Mouse (Mus musculus): Measurements from ENCODE around the gene Rpl38. TPM values are rescaled to one million over a fixed set of nuclear protein-coding genes. Genes with fewer than 3 reads are reported as not detected.
"Not testable (repeated sequence)": the region's sequence is repeated elsewhere in the genome, so short reads cannot be mapped to it uniquely, and the experiment has no call there.

Gene Rpl38
- polyA plus RNA-seq, 1 experiment from 2014 or later = 885 TPM

DNA sequence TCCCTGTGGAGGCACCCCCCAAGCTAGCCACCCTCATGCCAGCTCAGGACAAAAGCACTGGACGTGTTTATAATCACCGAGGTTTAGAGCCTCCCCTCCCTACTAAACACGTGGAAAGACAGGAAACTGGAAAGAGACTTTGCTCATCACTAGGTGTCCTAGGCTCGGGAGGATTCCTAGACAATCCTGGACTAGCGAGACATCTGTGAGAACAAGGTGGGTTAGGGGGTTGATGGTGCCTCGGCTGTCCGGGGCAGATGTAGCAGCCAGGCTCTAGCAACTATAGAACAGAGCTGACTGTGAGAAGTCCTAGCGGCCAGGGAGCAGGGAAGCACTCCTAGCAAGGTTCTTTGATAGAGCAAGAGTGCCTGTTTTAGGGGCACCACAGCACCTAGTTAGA lies 5.9 kb downstream of the Rpl38 start:
- Histone ChIP-seq H3K36me3 (peaks cover 42% of the 10 kb centered on the region), H3K27ac (peak overlapping the region; percentile 73; the same call in 1 of the 2 replicates), H3K9ac (no peak overlapping the region), H3K4me3 (no peak overlapping the region), H3K9me3 (no peaks in the 10 kb centered on the region), H3K27me3 (peaks cover 16% of the 10 kb centered on the region), H3K4me1 (replicated peaks) (peaks cover 63% of the 10 kb centered on the region), H3K4me2 (no peak overlapping the region)
- 49% methylated on average over 8 of the region's 8 CpGs for WGBS
- ATAC-seq (ENCODE audit: low FRiP score) = no peak

DNA sequence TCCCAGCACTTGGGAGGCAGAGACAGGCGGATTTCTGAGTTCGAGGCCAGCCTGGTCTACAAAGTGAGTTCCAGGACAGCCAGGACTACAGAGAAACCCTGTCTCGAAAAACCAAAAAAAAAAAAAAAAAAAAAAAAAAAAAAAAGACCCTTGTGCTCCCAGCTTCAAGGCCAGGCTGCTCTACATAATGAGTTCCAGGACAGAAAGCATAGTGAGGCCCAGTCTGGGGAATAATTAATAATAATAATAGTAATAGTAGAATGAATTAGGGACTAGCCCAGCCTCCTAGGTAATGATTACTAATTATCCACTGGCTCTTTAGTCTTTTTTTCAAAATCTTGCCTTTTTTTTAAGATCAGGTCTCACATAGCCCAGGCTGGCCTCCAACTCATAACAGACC lies 6.5 kb downstream of the Rpl38 start:
- Histone ChIP-seq H3K9ac (0 out of 2 replicates have a peak overlapping the region, but pooled peaks have one; percentile 77), H3K4me3 (peak overlapping the region; percentile 52; the same call in 1 of the 2 replicates), H3K4me2 (peak overlapping the region; percentile 77), H3K4me1 (replicated peaks) (peaks cover 63% of the 10 kb centered on the region), H3K27me3 (peaks cover 16% of the 10 kb centered on the region), H3K36me3 (peaks cover 42% of the 10 kb centered on the region)
- H3K27ac ChIP-seq; ATAC-seq (ENCODE audit: low FRiP score); H3K9me3 ChIP-seq: not testable (repeated sequence)
- WGBS = 90% methylated on average over 2 of the region's 3 CpGs

DNA sequence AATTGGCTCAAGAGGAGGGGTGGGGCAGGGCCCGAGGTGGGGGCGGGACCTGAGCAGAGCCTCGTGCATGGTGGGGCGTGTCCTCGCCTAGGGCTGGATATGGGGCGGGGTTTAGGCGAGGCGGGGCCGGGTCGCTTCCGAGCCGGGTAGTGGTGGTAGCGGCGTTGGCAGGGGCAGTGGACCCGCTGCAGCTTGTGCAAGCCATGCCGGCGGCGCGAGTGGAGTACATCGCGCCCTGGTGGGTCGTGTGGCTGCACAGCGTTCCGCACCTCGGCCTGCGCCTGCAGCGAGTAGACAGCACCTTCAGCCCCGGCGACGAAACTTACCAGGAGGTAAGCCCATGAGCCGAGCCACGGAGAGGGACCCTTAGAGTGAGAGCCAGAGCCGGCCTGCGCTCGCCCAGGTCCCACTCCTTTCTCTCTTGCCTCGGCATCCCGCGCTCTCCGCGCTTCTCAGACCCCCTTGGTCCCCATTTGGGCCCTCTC lies 7.1 kb downstream of the Rpl38 start, which contains the start of gene Ttyh2:
Ttyh2 (plus strand) TSS at position 91 of the 485 bp plus-strand sequence.
- Histone ChIP-seq H3K27ac (peak within 1 kb of the TSS; percentile 66), H3K4me1 (replicated peaks) (peaks cover 63% of the 10 kb centered on the region), H3K4me3 (peak within 1 kb of the TSS; percentile 52), H3K9me3 (no peaks in the 10 kb centered on the region), H3K36me3 (peaks cover 38% of the 10 kb centered on the region), H3K9ac (peak within 1 kb of the TSS; percentile 77), H3K4me2 (peak within 1 kb of the TSS; percentile 77), H3K27me3 (peaks cover 16% of the 10 kb centered on the region)
- WGBS = 1% methylated on average over 40 of the region's 40 CpGs
- peak; percentile 73 for ATAC-seq (ENCODE audit: low FRiP score)

DNA sequence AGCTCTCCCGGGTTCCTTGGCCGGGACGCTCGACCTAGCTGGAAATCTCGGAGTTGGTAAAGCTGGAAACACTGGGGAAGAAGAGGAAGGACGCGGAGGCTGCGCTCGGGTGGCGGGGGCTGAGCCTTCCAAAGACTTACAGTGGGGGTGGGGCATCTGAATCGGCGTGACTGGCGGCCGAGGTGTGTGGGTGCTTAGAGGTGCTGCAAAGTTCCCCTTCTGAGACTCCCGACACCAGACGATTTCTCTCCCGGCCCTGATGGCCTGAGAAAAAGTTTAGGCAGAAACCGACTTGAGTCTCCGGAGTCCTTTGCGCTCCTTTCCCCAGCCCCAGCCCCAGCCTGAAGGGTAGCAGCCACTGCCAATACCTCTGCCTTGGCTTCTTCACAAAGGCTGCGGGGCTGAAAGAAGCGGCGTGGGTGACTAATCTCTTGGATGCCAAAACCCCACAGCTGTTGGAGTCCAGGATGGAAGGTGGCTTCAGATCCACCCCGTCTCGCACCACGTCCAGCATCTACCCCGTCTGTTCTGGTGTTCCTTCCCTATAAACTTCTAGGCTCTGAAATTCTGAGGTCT lies 7.6 kb downstream of the Rpl38 start:
- peaks cover 33% of the 10 kb centered on the region for H3K36me3 ChIP-seq
- peak overlapping the region; percentile 66 for H3K27ac ChIP-seq
- H3K4me2 ChIP-seq = peak overlapping the region; percentile 77
- H3K27me3 ChIP-seq = peaks cover 16% of the 10 kb centered on the region
- peaks cover 63% of the 10 kb centered on the region for H3K4me1 ChIP-seq (replicated peaks)
- H3K9ac ChIP-seq = peak overlapping the region; percentile 77
- H3K4me3 ChIP-seq = peak overlapping the region; percentile 52
- 3% methylated on average over 27 of the region's 27 CpGs for WGBS
- no peaks in the 10 kb centered on the region for H3K9me3 ChIP-seq
- ATAC-seq (ENCODE audit: low FRiP score) = peak; percentile 12; the same call in 1 of the 2 replicates

DNA sequence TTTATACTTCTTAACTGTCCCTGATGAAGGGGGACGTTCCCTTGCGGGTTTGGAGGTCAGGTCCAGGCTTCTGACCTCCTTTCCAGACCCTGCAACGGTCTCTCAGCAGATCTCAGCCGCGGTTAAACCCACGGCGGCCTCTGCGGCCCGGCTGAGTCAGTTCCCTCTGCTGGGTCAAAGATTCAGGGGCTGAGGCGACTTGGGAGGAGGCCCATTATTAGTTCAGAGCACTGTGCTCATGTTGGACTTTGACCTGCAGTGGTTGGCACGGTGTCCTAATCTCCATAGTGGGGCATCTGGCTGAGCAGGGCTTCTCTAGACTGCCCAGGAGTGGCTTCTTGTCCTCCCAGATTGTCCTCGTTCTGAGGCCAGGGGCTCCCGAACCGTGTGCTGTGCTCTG lies 8.1 kb downstream of the Rpl38 start:
- H3K27ac ChIP-seq = peak overlapping the region; percentile 41
- peak overlapping the region; percentile 77 for H3K9ac ChIP-seq
- peak overlapping the region; percentile 52 for H3K4me3 ChIP-seq
- peaks cover 58% of the 10 kb centered on the region for H3K4me1 ChIP-seq (replicated peaks)
- no peak for ATAC-seq (ENCODE audit: low FRiP score)
- WGBS = 6% methylated on average over 14 of the region's 14 CpGs
- H3K4me2 ChIP-seq = peak overlapping the region; percentile 77
- no peaks in the 10 kb centered on the region for H3K9me3 ChIP-seq
- peaks cover 16% of the 10 kb centered on the region for H3K27me3 ChIP-seq
- H3K36me3 ChIP-seq = peaks cover 28% of the 10 kb centered on the region

DNA sequence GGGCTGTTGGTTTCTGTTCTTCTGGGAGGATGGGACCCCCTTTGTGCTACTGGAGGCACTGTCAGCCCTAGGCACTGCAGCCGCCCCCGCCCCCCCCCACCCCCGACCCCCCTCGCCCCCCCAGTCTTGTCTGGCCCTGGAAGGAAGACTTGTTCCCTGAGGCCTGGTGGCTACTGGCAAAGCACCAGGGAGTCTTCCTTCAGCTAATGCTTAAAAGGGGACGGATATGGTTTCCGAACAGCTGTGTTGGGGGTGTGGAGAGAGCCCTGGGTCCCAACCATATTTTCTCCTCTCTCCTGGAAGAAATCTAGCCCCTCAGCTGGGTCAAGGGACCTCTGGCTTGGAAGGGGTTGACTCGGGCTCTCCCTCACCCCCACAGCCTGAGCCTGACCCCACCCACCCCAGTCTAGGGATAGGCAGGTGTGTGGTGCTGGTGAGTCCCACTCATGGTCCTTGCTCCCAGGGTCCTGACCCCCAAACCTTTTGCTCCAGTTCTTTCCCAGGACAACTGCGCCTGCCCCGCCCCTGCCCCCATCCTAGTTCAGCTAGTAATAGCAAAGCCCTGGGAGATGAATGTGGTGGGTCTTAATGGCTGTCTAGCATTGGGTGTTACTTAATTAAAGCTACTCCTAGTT lies 8.7 kb downstream of the Rpl38 start:
- Histone ChIP-seq H3K9ac (peak overlapping the region; percentile 77), H3K27ac (no peak overlapping the region), H3K4me3 (peak overlapping the region; percentile 52), H3K36me3 (peaks cover 22% of the 10 kb centered on the region), H3K9me3 (no peaks in the 10 kb centered on the region), H3K4me2 (peak overlapping the region; percentile 77), H3K27me3 (peaks cover 16% of the 10 kb centered on the region), H3K4me1 (replicated peaks) (peaks cover 58% of the 10 kb centered on the region)
- no peak for ATAC-seq (ENCODE audit: low FRiP score)
- WGBS = 49% methylated on average over 8 of the region's 9 CpGs

DNA sequence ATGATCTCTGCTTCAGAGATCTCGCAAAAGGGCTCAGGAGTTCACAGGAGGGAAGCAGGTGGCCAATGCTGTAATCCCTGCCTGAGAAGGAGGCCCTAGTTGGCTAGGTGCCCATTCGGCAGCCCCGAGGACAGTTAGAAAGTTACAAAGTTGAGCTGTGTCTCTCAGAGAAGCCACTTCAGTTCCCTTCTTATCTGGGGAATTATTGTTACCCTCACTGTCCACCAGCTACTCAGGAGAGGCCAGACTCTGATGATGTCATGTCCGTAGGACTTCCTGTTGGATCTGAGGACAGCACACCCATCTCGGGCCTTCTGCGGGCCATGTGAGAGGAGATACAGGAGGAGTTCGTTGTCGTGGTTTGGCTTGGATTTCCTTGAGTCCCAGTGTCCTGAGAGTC lies 11.3 kb downstream of the Rpl38 start:
- Histone ChIP-seq H3K9me3 (no peaks in the 10 kb centered on the region), H3K36me3 (no peaks in the 10 kb centered on the region), H3K27ac (0 out of 2 replicates have a peak overlapping the region, but pooled peaks have one; percentile 30), H3K4me3 (no peak overlapping the region), H3K4me1 (replicated peaks) (peaks cover 48% of the 10 kb centered on the region), H3K27me3 (peaks cover 13% of the 10 kb centered on the region), H3K4me2 (no peak overlapping the region), H3K9ac (no peak overlapping the region)
- ATAC-seq (ENCODE audit: low FRiP score) = no peak
- 74% methylated on average over 8 of the region's 8 CpGs for WGBS

DNA sequence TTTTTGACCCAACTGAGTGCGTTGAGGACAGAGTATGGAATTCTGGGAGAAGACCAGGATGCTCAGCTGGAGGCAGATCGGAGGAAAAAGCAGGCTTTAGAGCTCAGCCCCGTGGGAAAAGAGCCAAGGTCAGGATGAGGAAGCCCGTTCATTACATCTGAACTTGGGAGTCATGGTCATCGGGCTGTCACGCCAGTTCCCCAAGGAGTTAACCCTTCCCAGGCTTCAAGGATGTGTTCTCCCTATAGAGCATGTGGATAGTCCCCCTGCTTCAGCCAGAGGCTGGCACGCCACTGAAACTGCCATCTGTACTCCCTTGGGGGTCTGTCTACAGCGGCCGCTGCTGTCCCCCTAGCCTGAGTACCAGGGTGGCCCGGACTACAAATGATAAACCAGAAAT lies 12.0 kb downstream of the Rpl38 start:
- Histone ChIP-seq H3K36me3 (no peaks in the 10 kb centered on the region), H3K4me3 (no peak overlapping the region), H3K27ac (no peak overlapping the region), H3K4me1 (replicated peaks) (peaks cover 50% of the 10 kb centered on the region), H3K9ac (no peak overlapping the region), H3K9me3 (no peaks in the 10 kb centered on the region), H3K4me2 (no peak overlapping the region), H3K27me3 (peaks cover 13% of the 10 kb centered on the region)
- WGBS = 53% methylated on average over 10 of the region's 10 CpGs
- no peak for ATAC-seq (ENCODE audit: low FRiP score)

DNA sequence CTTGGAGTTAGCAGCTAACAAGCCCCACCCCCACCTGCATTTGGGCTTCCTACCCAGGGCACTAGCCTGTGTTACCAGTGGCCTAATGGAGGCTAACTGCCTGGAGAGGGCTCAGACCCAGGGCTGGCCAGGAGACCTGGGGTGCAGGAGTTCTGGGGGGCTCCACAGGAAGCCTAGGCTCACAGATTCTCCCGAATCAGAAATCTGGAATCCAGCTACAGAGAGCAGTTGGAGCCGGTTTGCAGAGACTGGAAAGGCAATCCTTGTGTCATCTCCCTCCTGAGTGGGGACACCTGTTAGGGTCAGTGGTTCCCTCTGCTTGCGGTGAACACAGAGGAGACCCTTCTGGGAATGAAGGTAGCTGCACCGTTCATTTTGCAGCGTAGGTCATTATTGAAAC lies 12.7 kb downstream of the Rpl38 start:
- no peak for ATAC-seq (ENCODE audit: low FRiP score)
- Histone ChIP-seq H3K4me2 (no peak overlapping the region), H3K9ac (no peak overlapping the region), H3K9me3 (no peaks in the 10 kb centered on the region), H3K4me3 (no peak overlapping the region), H3K27me3 (peaks cover 7% of the 10 kb centered on the region), H3K4me1 (replicated peaks) (peaks cover 47% of the 10 kb centered on the region), H3K36me3 (no peaks in the 10 kb centered on the region), H3K27ac (no peak overlapping the region)
- 69% methylated on average over 5 of the region's 5 CpGs for WGBS

DNA sequence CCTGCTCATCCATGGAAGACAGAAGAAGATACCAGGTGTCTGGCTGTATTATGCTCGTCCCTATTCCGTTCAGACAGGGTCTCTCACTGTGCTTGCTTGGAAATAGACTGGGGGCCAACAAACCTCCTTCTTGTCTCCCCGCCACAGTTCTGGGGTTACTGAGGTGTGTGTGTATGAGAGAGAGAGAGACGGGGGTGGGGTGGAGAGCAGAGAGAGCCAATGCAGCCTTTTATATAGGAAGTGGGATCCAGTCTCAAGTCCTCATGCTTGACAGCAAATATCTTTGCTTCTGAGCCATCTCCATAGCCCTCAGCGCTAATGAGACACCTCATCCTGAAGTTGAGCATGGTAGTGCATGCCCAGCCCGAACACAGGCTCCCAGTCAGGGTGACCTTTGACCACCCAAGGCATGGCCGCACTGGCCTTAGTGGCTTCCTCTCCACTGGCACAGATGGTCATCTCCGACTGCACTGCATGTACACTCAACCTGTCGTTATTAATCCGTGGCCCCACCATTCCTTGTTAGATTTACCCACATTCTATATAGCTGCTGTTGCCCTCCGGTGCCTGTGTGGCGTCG lies 14.1 kb downstream of the Rpl38 start:
- WGBS = 95% methylated on average over 13 of the region's 13 CpGs
- H3K27ac ChIP-seq = no peak overlapping the region
- no peaks in the 10 kb centered on the region for H3K9me3 ChIP-seq
- no peaks in the 10 kb centered on the region for H3K36me3 ChIP-seq
- H3K4me2 ChIP-seq = no peak overlapping the region
- H3K9ac ChIP-seq = no peak overlapping the region
- H3K27me3 ChIP-seq = no peaks in the 10 kb centered on the region
- H3K4me1 ChIP-seq (replicated peaks) = peaks cover 36% of the 10 kb centered on the region
- H3K4me3 ChIP-seq = no peak overlapping the region
- ATAC-seq (ENCODE audit: low FRiP score) = no peak

DNA sequence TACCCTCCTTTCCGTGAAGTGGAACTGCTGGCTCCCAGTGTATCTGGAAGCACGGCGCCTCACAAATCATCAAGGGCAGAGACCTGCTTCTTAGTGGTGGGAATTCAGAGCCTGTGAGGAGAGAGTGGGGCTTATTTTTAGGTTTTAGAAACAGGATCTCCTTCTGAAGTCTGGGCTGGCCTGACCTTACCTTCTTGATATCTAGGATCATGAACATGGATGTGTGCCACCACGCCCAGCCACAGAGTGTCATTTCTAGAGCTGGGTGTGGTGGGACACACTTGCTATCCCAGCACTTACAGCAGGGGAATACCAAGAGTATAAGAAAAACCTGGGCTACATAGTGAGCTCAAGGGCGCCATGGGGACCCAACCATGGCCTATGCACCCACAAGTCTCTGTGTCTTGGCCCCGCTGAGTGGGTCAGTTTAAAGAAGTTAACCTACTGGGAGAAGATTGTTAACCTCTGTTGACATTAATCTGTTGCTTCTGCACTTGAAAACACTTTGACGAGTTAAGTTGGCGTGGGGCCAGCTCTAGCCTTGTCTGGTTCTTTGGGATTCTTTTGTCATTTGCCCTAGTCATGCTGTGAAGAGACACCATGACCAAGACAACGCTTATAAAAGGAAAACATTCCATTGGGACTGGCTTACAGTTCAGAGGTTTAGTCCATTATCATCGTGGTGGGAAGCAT lies 14.9 kb downstream of the Rpl38 start:
- Histone ChIP-seq H3K27me3 (no peaks in the 10 kb centered on the region), H3K27ac (no peak overlapping the region), H3K4me2 (no peak overlapping the region), H3K9ac (no peak overlapping the region), H3K36me3 (no peaks in the 10 kb centered on the region), H3K9me3 (no peaks in the 10 kb centered on the region), H3K4me3 (no peak overlapping the region), H3K4me1 (replicated peaks) (peaks cover 40% of the 10 kb centered on the region)
- 79% methylated on average over 10 of the region's 10 CpGs for WGBS
- no peak for ATAC-seq (ENCODE audit: low FRiP score)

All from hindbrain, embryonic 13.5 days (tissue).